Mouse (Mus musculus): ENCODE measurements around the gene Tagln2.

Gene Tagln2

DNA sequence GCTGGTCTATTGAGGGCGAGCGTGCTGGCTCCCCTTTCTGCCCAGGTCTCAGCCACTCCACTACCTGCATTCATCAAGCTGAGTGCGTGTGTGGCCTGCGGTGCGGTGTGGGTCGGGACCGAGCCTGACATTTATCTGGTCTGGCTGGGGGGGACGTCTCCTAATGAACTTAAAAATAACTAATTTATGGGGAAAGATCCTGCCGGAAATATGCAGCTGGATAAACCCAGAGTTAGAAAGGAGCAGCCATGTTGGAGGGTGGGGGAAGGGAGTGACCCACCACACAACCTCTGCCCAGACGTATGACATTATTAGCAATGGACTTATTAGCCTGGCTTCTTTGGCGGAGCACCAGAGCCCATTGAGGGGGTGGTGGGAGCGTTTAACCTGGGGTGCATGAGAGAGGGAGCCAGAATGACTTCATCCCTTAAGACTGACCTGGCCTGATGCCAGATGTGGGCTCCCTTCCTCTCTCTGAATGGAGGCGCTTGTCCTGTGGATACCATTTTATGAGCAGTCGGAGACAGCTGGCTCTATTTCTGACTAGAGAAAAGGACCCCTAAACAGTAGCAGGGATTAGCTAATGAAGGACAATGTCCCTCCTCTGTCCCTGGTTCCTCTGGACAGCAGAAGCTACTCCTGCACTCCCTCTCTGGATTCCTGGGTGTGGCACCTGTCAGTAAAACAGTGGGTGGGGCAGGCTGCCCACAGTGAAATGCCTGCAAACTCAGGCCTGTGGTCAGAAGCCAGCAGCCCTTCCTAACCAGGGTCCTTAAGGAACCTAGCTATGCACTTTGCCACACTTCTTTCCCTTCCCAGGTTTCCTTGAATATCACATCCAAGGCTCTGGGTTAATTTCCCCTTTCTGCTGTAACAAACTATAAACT lies 3.5 kb downstream of the Tagln2 start:
- peak; percentile 81 to 86 for DNase-seq

DNA sequence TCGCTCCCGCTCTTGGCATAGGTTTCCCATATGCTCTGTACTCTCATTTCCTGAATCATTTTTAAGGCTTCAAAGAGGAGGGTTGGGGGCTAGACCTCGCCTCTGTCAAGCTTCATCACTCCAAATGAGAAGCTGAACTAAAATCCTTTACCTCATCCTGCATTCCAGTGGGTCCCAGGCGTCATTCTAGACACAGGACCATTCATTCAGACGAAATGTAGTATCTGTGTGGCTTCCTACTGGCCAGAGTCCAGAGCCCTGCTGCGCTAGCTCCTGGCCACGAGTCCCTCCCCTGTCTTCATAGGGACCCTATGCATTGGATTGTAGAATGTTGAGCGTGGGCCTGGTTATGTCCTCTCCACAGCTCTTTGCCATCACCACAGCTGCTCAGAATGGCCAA lies 4.9 kb downstream of the Tagln2 start:
- DNase-seq: no peak

DNA sequence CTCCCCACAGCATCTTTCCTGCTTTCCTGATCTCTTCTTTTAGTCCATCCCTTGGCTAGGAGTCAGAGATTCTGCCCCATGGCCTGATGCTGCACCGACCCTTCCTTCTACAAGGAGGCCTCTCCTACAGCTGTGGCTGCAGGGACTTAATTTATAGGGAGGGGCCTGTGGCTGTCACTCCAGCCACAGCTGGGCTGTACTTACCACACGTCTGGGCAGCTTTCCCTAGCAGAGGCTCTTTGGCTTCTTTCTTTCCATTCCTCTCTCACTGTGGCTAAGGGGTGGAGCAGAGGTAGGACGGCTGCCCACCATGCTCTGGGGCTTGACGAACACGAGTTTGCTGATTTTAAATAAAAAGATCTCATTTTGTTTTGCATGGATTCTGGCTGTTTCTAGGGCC lies 7.2 kb downstream of the Tagln2 start:
- peak; percentile 48 to 82 for DNase-seq

DNA sequence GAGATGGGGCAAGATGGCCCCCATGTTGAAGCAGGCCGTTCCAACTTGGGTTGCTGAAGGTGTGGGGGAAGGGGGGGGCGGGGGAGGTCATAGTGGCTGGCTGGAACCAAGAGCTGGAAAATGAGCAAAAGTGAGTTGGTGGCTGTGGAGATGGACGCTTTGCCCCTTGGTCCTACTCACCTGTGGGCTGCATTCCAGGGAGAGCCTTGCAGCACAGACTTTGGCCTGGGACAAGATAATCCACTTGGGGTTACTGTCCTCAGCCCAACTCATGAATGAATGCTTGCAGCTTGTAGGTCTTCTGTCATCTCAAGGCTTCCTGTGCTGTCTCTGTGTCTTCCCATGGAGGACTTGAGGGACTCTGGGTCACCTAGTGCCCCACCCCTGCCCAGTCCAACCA lies 7.9 kb downstream of the Tagln2 start:
- no peak for DNase-seq

DNA sequence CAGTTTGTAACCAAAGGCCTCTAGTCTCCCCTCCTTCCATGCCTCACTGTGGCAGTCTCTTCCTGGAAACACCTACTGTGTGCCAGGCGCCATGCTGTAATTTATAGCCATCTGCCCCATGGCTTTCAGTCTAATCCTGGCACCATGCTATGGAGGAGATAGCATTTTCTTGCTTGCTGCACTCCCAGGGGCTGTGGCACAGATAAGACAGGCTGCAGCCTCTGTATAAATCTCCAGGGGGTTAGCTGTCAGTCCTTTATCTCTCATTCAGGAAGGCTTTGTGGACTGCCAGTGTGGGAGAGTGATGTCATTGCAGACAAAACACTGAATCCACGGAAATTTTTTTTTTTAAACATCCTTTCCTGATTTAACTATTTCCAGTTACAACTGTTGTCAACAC lies 8.3 kb downstream of the Tagln2 start:
- no peak for DNase-seq

DNA sequence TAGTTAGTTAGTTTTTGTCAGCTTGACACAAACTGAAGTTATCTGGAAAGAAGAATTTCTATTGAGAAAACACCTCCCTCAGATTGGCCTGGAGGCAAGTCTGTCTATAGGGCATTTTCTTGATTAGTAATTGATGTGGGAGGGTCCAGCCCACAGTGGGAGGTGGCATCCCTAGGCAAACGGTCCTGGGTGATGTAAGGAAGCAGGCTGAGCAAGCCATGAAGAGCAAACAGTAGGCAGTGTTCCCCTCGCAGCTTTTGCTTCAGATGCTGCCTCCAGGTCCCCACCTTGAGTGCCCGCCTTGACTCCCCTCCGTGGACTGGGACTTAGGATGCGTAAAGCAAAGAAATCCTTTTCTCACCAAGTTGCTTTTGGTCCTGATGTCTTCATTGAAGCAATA lies 9.4 kb downstream of the Tagln2 start:
- no peak for DNase-seq

DNA sequence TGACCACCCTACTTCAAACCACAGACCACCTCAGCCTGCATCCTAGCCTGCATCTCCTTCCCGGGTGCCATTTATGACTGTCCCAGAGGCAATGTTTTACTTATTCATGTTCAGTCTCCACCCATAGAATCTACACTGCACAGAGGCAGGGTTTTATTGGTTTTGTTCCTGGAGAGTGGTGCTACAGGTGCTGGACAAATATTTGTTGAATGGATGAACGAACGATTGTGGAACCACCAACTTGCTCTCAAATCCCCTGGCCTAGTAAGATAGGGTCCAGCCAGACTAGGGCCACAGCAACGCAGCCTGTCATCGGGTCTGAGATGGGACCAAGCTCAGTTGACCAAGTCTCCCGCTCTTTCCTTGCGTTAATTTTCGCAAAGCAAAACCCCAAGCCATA lies 10.1 kb downstream of the Tagln2 start:
- no peak for DNase-seq

DNA sequence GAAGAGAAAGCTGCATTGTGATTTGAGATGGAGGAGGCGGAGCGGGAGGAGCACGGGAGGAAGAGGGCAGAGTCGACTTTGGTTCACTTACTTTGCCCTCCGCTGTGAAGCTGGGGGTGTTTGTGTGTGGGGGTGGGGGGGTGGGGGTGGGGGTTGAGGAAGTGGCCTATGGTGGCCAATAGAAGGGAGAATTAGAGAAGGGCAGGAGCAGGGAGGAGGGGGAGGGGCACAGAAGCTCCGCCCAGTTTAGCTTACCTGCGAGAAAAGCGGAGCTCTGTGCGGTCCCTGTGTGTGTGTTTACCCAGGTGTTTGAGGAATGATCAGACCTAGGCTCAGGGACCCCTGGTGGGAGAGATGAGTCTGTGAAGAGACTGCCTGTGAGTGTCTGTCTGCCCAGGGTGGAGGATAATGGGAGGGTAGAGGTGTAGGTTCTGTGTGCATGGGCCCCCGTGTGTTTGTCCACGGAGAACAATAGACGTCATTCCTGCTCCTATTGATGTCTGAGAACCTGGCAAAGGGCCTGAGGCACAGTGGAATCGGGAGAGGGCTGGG lies 10.7 kb downstream of the Tagln2 start:
- DNase-seq: peak; percentile 66 to 74

DNA sequence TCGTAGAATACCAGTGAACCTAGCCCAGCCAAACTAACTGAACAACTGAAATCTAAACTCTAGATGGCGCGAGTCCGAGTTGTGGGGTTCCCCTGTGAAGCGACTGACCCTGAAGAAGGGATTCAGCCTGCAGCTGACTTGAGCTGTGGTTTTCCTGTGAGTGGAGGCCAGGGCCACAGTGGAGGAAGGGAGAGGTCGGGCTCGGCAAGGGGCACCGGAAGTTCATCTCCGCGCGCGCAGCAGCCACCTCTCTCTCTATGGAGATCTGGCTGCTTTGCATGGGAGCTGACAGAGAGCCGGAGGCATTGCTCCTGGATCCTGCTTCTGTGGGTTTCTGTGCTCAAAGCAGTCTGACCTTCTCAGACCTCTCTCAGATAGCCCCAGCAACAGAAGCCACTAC lies 13.1 kb downstream of the Tagln2 start:
- DNase-seq: peak; percentile 84 to 89

DNA sequence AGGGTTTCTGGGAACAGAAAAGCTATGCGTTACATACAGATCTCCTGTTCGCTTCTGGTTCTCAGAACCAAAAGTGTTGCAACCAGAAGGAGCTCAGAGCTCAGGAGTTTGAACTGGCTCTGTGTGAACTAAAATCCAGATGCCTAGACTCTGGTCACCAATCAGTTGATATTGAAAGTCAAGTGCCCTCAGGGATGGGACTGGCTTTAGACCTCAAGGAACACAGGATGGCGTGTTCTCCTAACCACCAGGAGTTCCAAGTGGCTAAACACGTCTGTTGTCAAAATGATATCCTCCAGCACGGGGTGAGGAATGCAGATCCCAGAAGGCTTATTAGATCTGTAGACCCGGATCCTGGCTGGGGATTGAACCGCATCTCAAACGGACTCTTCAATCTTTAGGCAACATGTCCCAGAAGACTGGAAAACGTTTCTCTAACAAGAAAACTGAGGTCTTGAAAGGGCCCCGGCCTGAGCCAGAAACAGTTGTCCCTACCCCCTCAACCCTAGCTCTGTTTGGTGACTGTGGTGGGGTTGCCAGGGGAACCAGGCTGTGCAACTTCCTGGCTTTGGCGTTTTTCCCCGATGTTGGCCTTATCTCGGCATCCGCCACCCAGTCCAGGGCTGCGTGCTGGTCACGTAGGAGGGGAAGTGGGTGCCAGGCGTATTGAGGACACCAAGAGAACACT lies 13.8 kb downstream of the Tagln2 start:
- peak; percentile 88 to 91 for DNase-seq

DNA sequence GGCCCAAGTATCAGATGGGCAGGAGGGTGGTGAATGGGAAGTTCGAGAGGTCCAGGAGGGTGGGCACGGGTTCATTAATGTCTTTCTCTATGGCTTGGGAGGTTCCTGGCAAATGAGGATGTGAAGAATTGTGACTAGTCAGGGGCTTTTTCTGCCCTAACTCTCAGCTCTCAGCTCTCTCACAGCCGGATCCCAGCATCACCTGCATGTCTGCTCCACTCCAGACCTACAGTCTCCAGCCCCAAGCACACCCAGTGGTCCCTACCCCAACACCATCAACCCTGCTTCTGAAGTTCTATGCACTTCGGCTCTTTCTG lies 14.3 kb downstream of the Tagln2 start:
- no peak for DNase-seq

DNA sequence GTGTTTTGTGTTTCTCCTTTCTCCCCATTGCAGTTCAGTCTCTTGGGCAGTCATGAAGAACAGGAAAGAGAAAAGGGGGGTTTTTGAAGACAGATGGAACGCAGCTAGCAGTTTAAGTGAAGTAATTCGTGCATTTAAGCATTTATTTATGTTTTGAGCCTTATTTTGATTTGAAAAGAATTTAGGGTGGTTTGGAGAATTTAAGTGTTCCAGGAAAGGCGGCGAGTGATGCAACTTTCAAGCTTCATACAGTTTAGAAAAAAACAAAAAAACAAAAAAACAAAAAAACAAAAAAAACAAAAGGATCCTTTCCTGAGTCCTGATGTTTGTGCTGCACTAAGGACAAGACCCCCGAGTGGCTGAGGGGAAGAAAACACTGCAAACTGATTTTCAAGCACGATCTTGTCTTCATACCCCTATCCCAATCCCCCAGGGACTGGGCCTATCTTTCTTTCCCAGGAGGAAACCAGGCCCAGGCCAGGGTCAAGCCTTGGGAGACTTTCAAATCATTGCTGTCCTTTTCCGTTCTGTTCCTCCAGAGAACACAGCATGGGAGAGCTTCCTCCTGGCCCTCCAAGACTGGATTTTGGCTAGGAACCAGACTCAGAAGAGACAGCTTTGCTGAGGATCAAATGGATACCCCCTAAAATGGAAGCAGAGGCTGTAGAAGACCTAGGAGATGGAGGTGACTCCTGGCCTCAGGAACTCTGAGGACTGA lies 14.9 kb downstream of the Tagln2 start:
- DNase-seq: peak in 1 of 2 experiments; percentile 35

DNA sequence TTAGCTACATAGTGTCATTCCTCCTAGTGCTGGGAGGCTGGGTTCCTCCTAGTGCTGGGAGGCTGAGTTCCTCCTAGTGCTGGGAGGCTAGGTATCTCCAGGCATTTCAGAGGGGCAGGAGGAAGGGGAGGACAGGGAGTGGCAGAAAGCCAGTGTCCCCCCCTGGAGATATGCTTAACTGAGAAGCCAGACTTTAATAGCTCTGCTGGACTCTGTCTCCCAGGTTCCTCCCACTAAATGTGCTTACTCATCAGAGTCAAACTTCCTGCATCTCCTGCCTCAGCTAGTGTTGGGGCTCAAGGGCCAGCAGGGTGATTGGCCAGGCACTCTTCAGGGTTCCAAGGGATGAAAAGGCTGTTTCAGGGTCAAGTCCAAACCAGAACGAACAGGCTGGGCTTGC lies 15.5 kb downstream of the Tagln2 start:
- DNase-seq: no peak

DNA sequence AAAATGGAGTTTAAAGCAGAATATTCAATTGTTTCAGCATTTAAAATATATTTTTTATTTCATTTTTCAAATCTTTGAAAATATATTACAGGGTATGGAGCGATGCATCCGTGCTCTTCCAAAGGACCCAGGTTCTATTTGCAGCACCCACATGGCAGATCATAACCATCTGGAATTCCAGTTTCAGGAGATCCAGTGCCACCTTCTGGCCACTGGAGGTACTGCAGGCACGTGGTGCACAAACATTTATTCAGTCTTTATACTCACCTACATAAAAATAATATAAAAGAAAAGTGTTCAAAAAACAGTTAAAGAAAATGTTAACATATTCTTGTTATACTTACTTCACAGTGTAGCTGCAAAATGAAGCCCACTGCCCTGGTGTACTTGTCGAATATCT lies 18.2 kb downstream of the Tagln2 start:
- DNase-seq: peak in 1 of 2 experiments; percentile 14

DNA sequence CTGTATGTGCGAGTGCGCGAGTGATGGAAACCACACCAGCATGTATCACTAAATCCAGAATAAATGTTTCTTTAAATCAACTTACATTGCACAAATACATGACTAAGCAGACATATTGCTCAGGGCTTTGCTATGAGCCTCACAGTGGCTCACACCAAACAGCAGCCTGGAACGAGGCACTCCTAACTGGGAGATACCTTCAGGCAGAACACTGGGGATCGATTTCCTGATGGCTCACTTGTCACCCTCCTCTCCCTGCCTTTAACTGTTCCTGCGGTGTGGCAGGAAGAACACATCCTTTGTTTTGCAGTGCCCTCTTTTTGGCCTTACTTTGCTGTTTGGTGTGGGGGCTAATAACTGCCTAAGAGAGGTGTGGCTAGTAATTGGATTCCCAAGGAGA lies 19.8 kb downstream of the Tagln2 start:
- no peak for DNase-seq

DNA sequence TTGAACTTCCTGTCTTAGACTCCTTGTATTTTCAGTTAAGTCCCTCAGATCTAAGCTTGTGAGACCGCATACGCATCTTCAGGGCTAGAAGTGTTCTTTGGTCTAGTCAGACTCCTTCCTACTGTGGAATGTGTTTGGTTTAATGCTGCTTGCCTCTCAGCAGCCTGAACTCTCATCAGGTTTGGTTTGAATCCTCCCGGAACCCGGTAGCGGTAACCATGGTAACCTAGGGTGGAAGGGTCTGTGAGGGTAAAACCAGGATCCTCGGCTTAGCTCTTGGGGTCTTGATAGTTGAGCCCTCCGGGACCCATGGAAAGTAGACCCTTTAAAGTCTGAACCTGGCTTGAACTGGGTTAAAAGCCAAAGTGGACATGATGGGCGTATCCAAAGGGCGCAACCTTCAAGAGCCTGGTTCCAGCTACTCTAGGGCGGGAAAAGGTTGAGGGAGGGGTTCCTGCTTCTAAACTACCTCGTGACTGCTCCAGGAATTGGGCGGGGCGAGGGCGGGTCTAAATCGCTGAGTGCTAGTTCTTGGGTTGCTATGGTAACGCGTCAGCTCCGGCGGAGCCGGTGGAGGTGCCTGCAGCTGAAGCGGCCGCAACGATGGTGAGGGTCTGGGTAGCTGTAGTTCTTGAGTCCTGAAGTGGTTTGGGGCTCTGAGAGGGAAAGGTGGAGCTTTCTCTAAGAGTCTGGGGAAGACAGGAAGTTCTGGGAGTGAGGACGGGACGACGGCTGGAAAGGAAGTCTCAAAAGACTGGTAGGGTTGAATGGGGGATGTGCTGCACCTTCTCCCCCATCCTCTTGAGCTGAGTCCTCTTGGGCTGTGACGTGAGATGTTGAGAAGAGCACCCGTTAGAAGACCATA lies 21.0 kb downstream of the Tagln2 start, which contains the start of gene Cfap45:
Gene Cfap45 (plus strand): TSS at position 226 of the 865 bp plus-strand sequence.
- peak; percentile 91 to 92 for DNase-seq

DNA sequence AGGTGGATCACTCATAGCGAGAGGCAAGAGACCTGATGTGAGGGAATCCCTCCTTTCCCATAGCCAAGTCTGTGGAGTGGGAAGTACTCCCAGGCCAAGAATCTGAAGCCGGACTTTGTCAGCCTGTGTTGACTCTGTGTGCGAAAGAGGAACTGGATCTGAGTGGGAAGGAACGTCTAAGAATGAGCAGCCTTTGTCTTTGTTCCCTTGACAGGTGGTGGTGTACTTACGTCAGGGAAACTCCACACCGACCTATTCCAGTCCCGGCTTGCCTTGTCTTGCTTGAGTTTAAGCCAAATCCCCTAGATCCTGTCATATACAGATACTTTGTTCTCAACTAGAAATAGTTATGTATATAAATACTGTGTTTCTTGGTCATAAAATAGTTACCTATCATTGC lies 22.7 kb downstream of the Tagln2 start:
- no peak for DNase-seq

DNA sequence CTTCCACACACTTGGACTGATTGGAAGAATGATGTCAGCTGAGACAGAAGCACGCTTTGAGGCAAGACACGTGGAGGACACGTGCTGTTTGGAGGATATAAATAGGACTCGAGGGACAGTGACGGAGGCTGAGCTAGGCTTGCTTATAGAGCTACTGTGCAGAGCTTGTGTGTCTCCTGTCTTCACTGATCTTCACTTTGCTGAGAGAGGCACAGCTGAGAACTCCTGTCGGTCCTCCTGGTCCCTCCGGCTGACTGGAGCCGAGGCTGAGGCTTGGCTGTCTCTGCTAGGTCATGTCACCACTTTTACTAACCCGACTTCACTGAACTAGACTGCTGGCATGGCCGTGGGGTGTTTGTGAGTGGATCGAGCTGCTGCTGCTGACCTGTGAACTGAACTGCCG lies 23.9 kb downstream of the Tagln2 start:
- DNase-seq: peak; percentile 77 to 93

DNA sequence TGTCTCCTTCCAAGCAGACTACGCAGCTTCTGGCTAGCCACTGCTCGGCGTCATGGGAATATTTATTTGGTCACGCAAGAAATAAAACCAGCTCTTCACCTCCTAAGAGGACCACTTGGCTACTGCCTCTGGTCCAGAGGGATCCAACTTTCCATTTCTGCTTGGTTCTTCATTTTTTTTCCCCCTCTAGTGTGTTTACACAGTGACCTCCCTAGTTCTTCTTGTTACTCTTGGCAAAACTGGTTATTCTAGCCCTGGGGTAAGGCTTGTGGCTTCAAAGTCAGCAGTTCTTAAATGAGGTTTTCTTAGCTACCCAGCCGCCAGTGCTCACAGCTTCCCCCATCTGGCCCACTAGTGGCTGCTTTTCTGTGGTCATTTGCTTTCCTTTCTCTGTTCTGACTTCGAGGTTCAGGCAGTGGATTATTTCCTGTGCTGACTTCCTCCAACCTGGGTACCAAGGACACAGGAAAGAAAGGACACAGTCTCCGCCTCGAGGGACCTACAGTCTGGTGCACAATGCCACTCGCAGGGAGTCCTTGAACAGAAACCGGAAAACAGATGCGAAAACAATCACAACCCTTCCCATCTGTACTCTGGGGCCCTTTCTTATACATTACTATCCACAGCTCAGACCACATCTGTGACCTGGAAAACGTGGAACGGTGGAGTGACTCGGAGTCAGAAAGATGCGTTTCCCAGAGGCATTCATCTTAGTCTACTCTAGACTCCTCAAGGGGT lies 25.3 kb downstream of the Tagln2 start:
- DNase-seq: peak; percentile 70 to 73

DNA sequence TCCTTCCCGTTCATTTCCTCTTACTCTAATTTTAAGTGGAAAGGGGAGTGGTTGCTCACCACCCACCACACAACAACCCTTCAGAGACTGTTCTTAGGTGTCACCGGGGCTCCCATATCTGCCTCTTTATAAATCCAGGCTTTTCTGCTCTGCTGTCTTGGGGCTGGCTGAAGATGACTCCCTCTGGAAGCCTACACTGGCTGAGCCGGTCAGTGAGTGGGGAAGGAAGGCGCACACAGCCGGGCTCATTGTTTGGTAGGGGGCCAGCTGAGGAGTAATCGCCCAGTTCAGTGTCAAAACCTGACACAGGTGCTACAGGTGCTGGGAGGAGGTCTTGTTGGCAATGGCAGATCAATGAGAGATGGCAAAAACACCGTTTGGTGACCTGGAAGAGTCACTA lies 26.1 kb downstream of the Tagln2 start:
- no peak for DNase-seq

DNA sequence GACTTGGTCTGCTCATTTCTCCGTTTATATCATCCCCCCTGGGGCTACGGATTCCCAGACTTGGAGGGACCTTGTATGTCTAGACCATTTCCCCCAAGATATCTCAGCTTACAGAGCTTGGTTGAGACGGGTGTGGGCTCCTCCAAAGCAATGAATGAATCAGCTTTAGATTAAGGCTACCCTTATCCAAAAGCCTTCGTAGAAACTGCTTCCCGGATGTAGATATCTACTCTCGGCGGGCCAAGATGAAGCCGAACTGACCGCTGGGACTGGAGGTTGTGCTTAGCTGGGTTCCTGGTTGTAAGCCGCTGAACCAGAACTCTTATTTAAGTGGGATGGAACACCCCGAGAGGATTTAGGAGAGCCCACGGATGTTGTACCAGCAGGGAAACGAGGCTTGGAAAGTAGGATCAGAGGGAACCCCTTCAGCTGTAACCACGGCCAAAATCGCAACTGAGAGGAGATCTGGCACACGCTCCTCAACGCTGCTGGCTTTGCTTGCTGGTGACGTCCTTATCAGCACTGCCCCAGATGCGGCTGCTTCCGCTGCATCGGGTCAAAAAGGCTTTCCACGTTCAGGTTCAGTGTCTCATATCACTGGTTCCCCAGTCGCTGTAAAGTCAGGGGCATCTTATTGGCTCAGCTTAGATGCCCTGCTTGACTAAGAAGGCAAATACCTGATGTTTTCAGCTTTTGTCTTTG lies 26.7 kb downstream of the Tagln2 start:
- peak; percentile 70 to 83 for DNase-seq

Measured in lung, postnatal 4 days (tissue).